In genomic region chr16:4684457-4684791, GRCm38 (mm10) we compare ENCODE assay signal across 1 mouse cellular context.
TF ChIP-seq lines count a peak whose summit lies in the region.

No protein-coding gene starts in this region.

TF ChIP-seq in CH12.LX, 34 proteins besides CTCF, POLR2A, EP300 and RAD21 (continued from another document):
- TF ChIP-seq CHD1 (IDR thresholded peaks at IDR 0.05; ENCODE audit: low read depth, low read length), result no peak
- no peak for TF ChIP-seq USF1 (IDR thresholded peaks at IDR 0.05; ENCODE audit: low read depth, low read length)
- TF ChIP-seq ZKSCAN1 (IDR thresholded peaks at IDR 0.05; ENCODE audit: borderline replicate concordance, low read depth, low read length), result no peak
TF ChIP-seq in CH12.LX: peak in this region for 3.
